Mouse (Mus musculus): Measurements from ENCODE around the gene Ctdspl. TPM values are rescaled to one million over a fixed set of nuclear protein-coding genes. Genes with fewer than 3 reads are reported as not detected.

Gene Ctdspl
- polyA plus RNA-seq, 1 experiment from 2014 or later = 21.3 TPM

- H3K36me3 ChIP-seq (ENCODE audit: control insufficient read depth, insufficient read depth, low read length) = no peaks in the 10 kb centered on the region
- no peaks in the 10 kb centered on the region for H3K27me3 ChIP-seq (replicated peaks; ENCODE audit: control insufficient read depth, insufficient read depth, low read length)
- peaks cover 20% of the 10 kb centered on the region for H3K4me1 ChIP-seq (replicated peaks; ENCODE audit: control insufficient read depth, insufficient read depth, low read length)
- peak overlapping the region; percentile 64; the same call in 1 of the 2 replicates for H3K4me3 ChIP-seq (ENCODE audit: low read depth, low read length)
- H3K9ac ChIP-seq (ENCODE audit: low read length) = no peak overlapping the region
- peak overlapping the region; percentile 63 for H3K4me2 ChIP-seq (ENCODE audit: low read length)
- H3K27ac ChIP-seq (ENCODE audit: low read depth) = no peak overlapping the region
- no peak for ATAC-seq (replicated peaks; ENCODE audit: low FRiP score, low TSS enrichment, low read depth)
- 72% methylated on average over 12 of the region's 12 CpGs for WGBS
- DNase-seq (ENCODE audit: low spot score) = no peak
- H3K9me3 ChIP-seq (ENCODE audit: control insufficient read depth, low read length) = no peaks in the 10 kb centered on the region
Observed at GRCm38 (mm10) chr9:119091581-119092310, 165.5 kb downstream of the Ctdspl start.

- ATAC-seq (replicated peaks; ENCODE audit: low FRiP score, low TSS enrichment, low read depth) = no peak
- H3K27ac ChIP-seq (ENCODE audit: low read depth) = no peak overlapping the region
- peak overlapping the region; percentile 64 for H3K4me3 ChIP-seq (ENCODE audit: low read depth, low read length)
- H3K27me3 ChIP-seq (replicated peaks; ENCODE audit: control insufficient read depth, insufficient read depth, low read length) = no peaks in the 10 kb centered on the region
- no peaks in the 10 kb centered on the region for H3K36me3 ChIP-seq (ENCODE audit: control insufficient read depth, insufficient read depth, low read length)
- H3K9ac ChIP-seq (ENCODE audit: low read length) = peak overlapping the region; percentile 60
- peak overlapping the region; percentile 63 for H3K4me2 ChIP-seq (ENCODE audit: low read length)
- no peaks in the 10 kb centered on the region for H3K9me3 ChIP-seq (ENCODE audit: control insufficient read depth, low read length)
- H3K4me1 ChIP-seq (replicated peaks; ENCODE audit: control insufficient read depth, insufficient read depth, low read length) = peaks cover 10% of the 10 kb centered on the region
- DNase-seq (ENCODE audit: low spot score) = peak; percentile 65
- WGBS = 3% methylated on average over 45 of the region's 45 CpGs
Observed at GRCm38 (mm10) chr9:119092473-119093418, 166.5 kb downstream of the Ctdspl start.

Small RNA genes within 50 kb of the gene (microRNA-seq; reads per million reads assigned to microRNA genes)
- gene Mir26a-1 = 18.2 reads per million, percentile 45 among the genes with 10 or more reads in this experiment

Other genes starting within 250 kb of the Ctdspl start
- gene Vill, start 126.3 kb downstream of the Ctdspl start, polyA plus RNA-seq (2014; fragmentation: Nextera tagmentation; extraction: Ambion mirVana) = 26.2 and 27.4 TPM in 2 replicates
- 22.1 and 30.3 TPM in 2 replicates for gene Plcd1, start 167.0 kb downstream of the Ctdspl start, polyA plus RNA-seq (2014; fragmentation: Nextera tagmentation; extraction: Ambion mirVana)
- gene Dlec1, start 176.0 kb downstream of the Ctdspl start, polyA plus RNA-seq (2014; fragmentation: Nextera tagmentation; extraction: Ambion mirVana) = 0.37 and 0.67 TPM in 2 replicates
- gene Acaa1b, start 230.6 kb downstream of the Ctdspl start, polyA plus RNA-seq (2014; fragmentation: Nextera tagmentation; extraction: Ambion mirVana) = 2.1 and 2.5 TPM in 2 replicates
- not detected in 2 replicates for gene Gm47289, start 232.7 kb downstream of the Ctdspl start, polyA plus RNA-seq (2014; fragmentation: Nextera tagmentation; extraction: Ambion mirVana)